Mouse (Mus musculus) heart, embryonic 11.5 days (tissue): ENCODE data around the gene Hoxb3. TPM values are rescaled to one million over a fixed set of nuclear protein-coding genes. Genes with fewer than 3 reads are reported as not detected.

ENCODE experiments used
- ATAC-seq: fragments of 200-750 bp; cut with Nextera tagmentation; replicated peaks from 2 replicates; pipeline ENCODE4 v1.8.0; 2017; ENCODE audit warnings: moderate library complexity; ENCODE audit not compliant: insufficient number of reproducible peaks, low FRiP score, low TSS enrichment
- H3K27ac ChIP-seq: fragments of 300-500 bp; sonication (generic); 2 replicates; pipeline ENCODE4 v1.5.1; 2014; ENCODE audit warnings: mild to moderate bottlenecking, low read depth, low read length
- H3K27me3 ChIP-seq: fragments of 300-500 bp; sonication (generic); 2 replicates; pipeline ENCODE4 v1.6.1; 2014; ENCODE audit warnings: mild to moderate bottlenecking, low read length, mixed read lengths; ENCODE audit not compliant: control insufficient read depth, insufficient read depth
- H3K36me3 ChIP-seq: fragments of 300-500 bp; sonication (generic); 2 replicates; pipeline ENCODE4 v1.6.1; 2014; ENCODE audit warnings: mild to moderate bottlenecking, low read length, moderate library complexity, mixed read lengths; ENCODE audit not compliant: control insufficient read depth, insufficient read depth
- H3K4me1 ChIP-seq: fragments of 300-500 bp; sonication (generic); 2 replicates; pipeline ENCODE4 v1.6.1; 2014; ENCODE audit warnings: low read length; ENCODE audit not compliant: control insufficient read depth, insufficient read depth
- H3K4me2 ChIP-seq: fragments of 300-500 bp; sonication (generic); 2 replicates; pipeline ENCODE4 v1.6.1; 2014; ENCODE audit warnings: mild to moderate bottlenecking, moderate library complexity
- H3K4me3 ChIP-seq: fragments of 300-500 bp; sonication (generic); 2 replicates; pipeline ENCODE4 v1.5.1; 2014; ENCODE audit warnings: low read depth, low read length
- H3K9ac ChIP-seq: fragments of 300-500 bp; sonication (generic); 2 replicates; pipeline ENCODE4 v1.6.1; 2014; ENCODE audit warnings: mild to moderate bottlenecking, low read depth, low read length, moderate library complexity
- H3K9me3 ChIP-seq: fragments of 300-500 bp; sonication (generic); replicated peaks from 2 replicates; pipeline ENCODE4 v1.6.1; 2016; ENCODE audit warnings: low read length; ENCODE audit not compliant: control insufficient read depth
- WGBS: fragments of 180-500 bp; shearing (Covaris S2); extraction: QIAGEN DNeasy Blood & Tissue Kit; methylation state at CpG from one replicate; pipeline ENCODE4 v1.1.7; 2014; ENCODE audit not compliant: insufficient replicate concordance; 5-methylcytosine and 5-hydroxymethylcytosine counted together
- polyA plus RNA-seq: library from polyadenylated mRNA; unstranded; fragments of >200 nt; fragmentation: Nextera tagmentation; extraction: Ambion mirVana; gene quantifications from 2 replicates; pipeline ENCODE4 v1.2.1, GENCODE M21; 2014

Gene Hoxb3
- polyA plus RNA-seq, 1 experiment from 2014 or later, result 0.74 TPM

- Histone ChIP-seq H3K4me2 (peak within 1 kb of the TSS; percentile 53), H3K4me3 (peak within 1 kb of the TSS; percentile 35), H3K9ac (no peak within 1 kb of the TSS), H3K27me3 (peaks cover 98% of the 10 kb centered on the region), H3K27ac (no peak within 1 kb of the TSS), H3K9me3 (no peaks in the 10 kb centered on the region), H3K36me3 (no peaks in the 10 kb centered on the region), H3K4me1 (peaks cover 15% of the 10 kb centered on the region; the same call in 1 of the 2 replicates)
- 2% methylated on average over 43 of the region's 43 CpGs for WGBS
- ATAC-seq, result no peak
Measured at GRCm38 (mm10) chr11:96285771-96286738, 37.1 kb upstream of the Hoxb3 start, which contains the start of gene Hoxb7. TSS of gene Hoxb7 (plus strand) at chr11:96286623.

DNA sequence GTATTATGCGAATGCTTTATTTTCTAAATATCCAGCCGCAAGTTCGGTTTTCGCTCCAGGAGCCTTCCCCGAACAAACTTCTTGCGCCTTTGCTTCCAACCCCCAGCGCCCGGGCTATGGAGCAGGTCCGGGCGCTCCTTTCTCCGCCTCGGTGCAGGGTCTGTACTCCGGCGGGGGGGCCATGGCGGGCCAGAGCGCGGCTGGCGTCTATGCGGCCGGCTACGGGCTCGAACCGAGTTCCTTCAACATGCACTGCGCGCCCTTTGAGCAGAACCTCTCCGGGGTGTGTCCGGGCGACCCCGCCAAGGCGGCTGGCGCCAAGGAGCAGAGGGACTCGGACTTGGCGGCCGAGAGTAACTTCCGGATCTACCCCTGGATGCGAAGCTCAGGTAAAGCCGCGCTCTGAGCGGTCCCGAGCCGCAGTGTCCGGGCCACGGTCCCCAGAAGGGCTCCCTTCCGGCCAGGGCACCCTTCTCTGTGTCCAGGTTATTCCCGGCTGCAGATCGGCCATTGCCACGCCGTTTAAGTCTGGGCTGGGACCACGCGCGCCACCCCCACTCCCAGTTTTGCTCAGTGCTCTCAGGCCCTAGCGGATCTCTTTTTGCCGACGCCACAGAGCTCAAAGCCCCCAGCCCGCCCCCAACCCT lies 36.3 kb upstream of the Hoxb3 start:
- 1% methylated on average over 49 of the region's 55 CpGs for WGBS
- Histone ChIP-seq H3K36me3 (no peaks in the 10 kb centered on the region), H3K27me3 (peaks cover 96% of the 10 kb centered on the region), H3K9ac (no peak overlapping the region), H3K27ac (no peak overlapping the region), H3K4me1 (peaks cover 15% of the 10 kb centered on the region; the same call in 1 of the 2 replicates), H3K4me3 (peak overlapping the region; percentile 35), H3K9me3 (no peaks in the 10 kb centered on the region), H3K4me2 (peak overlapping the region; percentile 53)
- no peak for ATAC-seq

- no peak for ATAC-seq
Measured at GRCm38 (mm10) chr11:96287411-96287810, 35.7 kb upstream of the Hoxb3 start.

GRCm38 (mm10) chr11:96288455-96289221 lies 34.5 kb upstream of the Hoxb3 start:
- Histone ChIP-seq H3K4me3 (no peak overlapping the region), H3K4me1 (peaks cover 11% of the 10 kb centered on the region; the same call in 1 of the 2 replicates), H3K27ac (no peak overlapping the region), H3K36me3 (no peaks in the 10 kb centered on the region), H3K9ac (no peak overlapping the region), H3K9me3 (no peaks in the 10 kb centered on the region), H3K27me3 (peaks cover 96% of the 10 kb centered on the region), H3K4me2 (no peak overlapping the region)
- 3% methylated on average over 1 of the region's 1 CpGs for WGBS
- no peak for ATAC-seq

More at GRCm38 (mm10) chr11:96287411-96287810, 35.7 kb upstream of the Hoxb3 start:
- Histone ChIP-seq H3K27me3 (peaks cover 96% of the 10 kb centered on the region), H3K36me3 (no peaks in the 10 kb centered on the region), H3K27ac (no peak overlapping the region), H3K4me3 (no peak overlapping the region), H3K4me1 (peaks cover 15% of the 10 kb centered on the region; the same call in 1 of the 2 replicates), H3K9me3 (no peaks in the 10 kb centered on the region), H3K9ac (no peak overlapping the region), H3K4me2 (peak overlapping the region; percentile 53)
- WGBS, result under 1% methylated on average over 9 of the region's 9 CpGs

GRCm38 (mm10) chr11:96289293-96289692 lies 33.8 kb upstream of the Hoxb3 start:
- Histone ChIP-seq H3K9me3 (no peaks in the 10 kb centered on the region), H3K4me1 (peaks cover 8% of the 10 kb centered on the region; the same call in 1 of the 2 replicates), H3K27ac (no peak overlapping the region), H3K36me3 (no peaks in the 10 kb centered on the region), H3K9ac (no peak overlapping the region), H3K4me2 (no peak overlapping the region), H3K4me3 (no peak overlapping the region), H3K27me3 (peaks cover 96% of the 10 kb centered on the region)
- WGBS, result 4% methylated on average over 21 of the region's 21 CpGs
- no peak for ATAC-seq

- H3K9ac ChIP-seq, result no peak overlapping the region
- no peaks in the 10 kb centered on the region for H3K36me3 ChIP-seq
- no peak overlapping the region for H3K27ac ChIP-seq
- H3K4me3 ChIP-seq, result no peak overlapping the region
- no peak overlapping the region for H3K4me2 ChIP-seq
- WGBS, result 9% methylated on average over 6 of the region's 6 CpGs
- peaks cover 6% of the 10 kb centered on the region; the same call in 1 of the 2 replicates for H3K4me1 ChIP-seq
- ATAC-seq, result no peak
- peaks cover 96% of the 10 kb centered on the region for H3K27me3 ChIP-seq
- H3K9me3 ChIP-seq, result no peaks in the 10 kb centered on the region
Measured at GRCm38 (mm10) chr11:96289837-96290236, 33.3 kb upstream of the Hoxb3 start.

GRCm38 (mm10) chr11:96290705-96291355 lies 32.3 kb upstream of the Hoxb3 start:
- Histone ChIP-seq H3K4me1 (peaks cover 8% of the 10 kb centered on the region), H3K4me3 (no peak overlapping the region), H3K9me3 (no peaks in the 10 kb centered on the region), H3K27me3 (peaks cover 97% of the 10 kb centered on the region), H3K27ac (no peak overlapping the region), H3K4me2 (no peak overlapping the region), H3K9ac (no peak overlapping the region), H3K36me3 (no peaks in the 10 kb centered on the region)
- 6% methylated on average over 17 of the region's 17 CpGs for WGBS
- ATAC-seq, result no peak
